ENCODE assay signal across 16 mouse cellular contexts in the genomic region with DNA sequence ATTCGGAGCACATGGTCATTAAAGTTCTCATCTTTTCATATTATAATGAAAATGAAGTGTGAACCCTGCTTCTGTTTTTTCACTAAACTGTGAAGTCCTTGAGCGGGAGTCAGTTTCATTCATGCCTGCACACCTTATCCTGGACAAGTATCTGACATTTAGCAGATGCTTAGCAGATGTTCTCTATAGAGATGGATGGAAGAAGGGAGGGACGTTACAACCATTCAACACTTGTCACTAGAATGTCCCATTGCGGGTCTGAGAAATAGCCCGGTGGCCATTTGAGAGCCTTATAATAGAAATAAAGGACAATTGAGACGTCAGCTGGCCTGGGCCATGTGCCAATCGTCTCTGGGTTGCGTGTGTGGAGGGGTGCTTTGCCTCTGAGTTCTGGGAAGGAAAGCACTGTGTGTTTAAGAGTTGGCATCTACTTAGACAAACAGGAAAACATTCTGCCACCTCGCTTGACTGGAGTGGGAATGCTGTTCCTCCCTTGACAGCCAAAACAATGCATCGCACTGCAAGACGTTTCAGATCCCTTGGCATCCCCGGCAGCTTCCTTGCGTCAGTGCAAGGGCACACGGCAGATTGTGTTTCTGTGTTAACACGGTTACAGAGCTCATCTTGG. TPM values are rescaled to one million over a fixed set of nuclear protein-coding genes. Genes with fewer than 3 reads are reported as not detected.
DNase-seq lines count a peak whose midpoint lies in the region; ATAC-seq lines count a peak whose summit lies in the region.
"Had no signal": no experiment of that assay in that cellular context is flagged by ENCODE, and none has a peak within 500 bp of the region (broad histone marks: within the 10 kb centered on the region; RNA-seq: fewer than 3 reads in every experiment).

No protein-coding gene starts in this region.

- H3K4me1 ChIP-seq in embryonic facial prominence, embryonic 14.5 days (ENCODE audit: control insufficient read depth, insufficient read depth, low read length), result 0 out of 2 replicates have a peak, but pooled peaks cover 4% of the 10 kb centered on the region
- peaks cover 2% of the 10 kb centered on the region; the same call in 1 of the 2 replicates for H3K4me1 ChIP-seq in embryonic facial prominence, embryonic 10.5 days
- no peaks in the 10 kb centered on the region for H3K4me1 ChIP-seq in kidney, embryonic 16.5 days (ENCODE audit: insufficient read depth, low read length)
- no peaks in the 10 kb centered on the region for H3K4me1 ChIP-seq in neural tube, embryonic 14.5 days (ENCODE audit: control insufficient read depth, insufficient read depth, low read length)
- H3K4me1 ChIP-seq in hindbrain, embryonic 16.5 days (ENCODE audit: control insufficient read depth, insufficient read depth, low read depth, low read length), result peaks cover 5% of the 10 kb centered on the region; the same call in 1 of the 2 replicates

- peak; percentile 15 for DNase-seq in embryonic facial prominence, embryonic 14.5 days (ENCODE audit: low spot score)
- DNase-seq in embryonic facial prominence, embryonic 10.5 days (ENCODE audit: low spot score), result no peak
- peak; percentile 10 for DNase-seq in kidney, postnatal 10 days
- DNase-seq in neural tube, embryonic 10.5 days (ENCODE audit: extremely low spot score, low spot score), result no peak
- DNase-seq: cerebellum, adult 2 months; gastrocnemius, postnatal 36 days; liver; lung, adult 18-20 months; lung, postnatal 36 days; right cerebral cortex, postnatal 25 days had no signal

- H3K36me3 ChIP-seq in embryonic facial prominence, embryonic 14.5 days (ENCODE audit: control insufficient read depth, insufficient read depth, low read length), result no peaks in the 10 kb centered on the region
- H3K36me3 ChIP-seq in embryonic facial prominence, embryonic 10.5 days (replicated peaks), result no peaks in the 10 kb centered on the region
- H3K36me3 ChIP-seq in kidney, embryonic 16.5 days (ENCODE audit: insufficient read depth, low read length), result no peaks in the 10 kb centered on the region
- no peaks in the 10 kb centered on the region for H3K36me3 ChIP-seq in neural tube, embryonic 14.5 days (ENCODE audit: control insufficient read depth, insufficient read depth, low read length)
- H3K36me3 ChIP-seq in hindbrain, embryonic 16.5 days (ENCODE audit: control insufficient read depth, insufficient read depth, low read length), result no peaks in the 10 kb centered on the region

- no peak overlapping the region for H3K4me3 ChIP-seq in embryonic facial prominence, embryonic 14.5 days (ENCODE audit: low read depth, low read length)
- no peak overlapping the region for H3K4me3 ChIP-seq in embryonic facial prominence, embryonic 10.5 days
- H3K4me3 ChIP-seq in kidney, embryonic 16.5 days (ENCODE audit: low read length), result no peak overlapping the region
- H3K4me3 ChIP-seq in neural tube, embryonic 14.5 days (ENCODE audit: low read depth, low read length), result no peak overlapping the region
- no peak overlapping the region for H3K4me3 ChIP-seq in hindbrain, embryonic 16.5 days (ENCODE audit: low read length)

- WGBS in embryonic facial prominence, embryonic 14.5 days, result 64% methylated on average over 15 of the region's 15 CpGs
- 85% methylated on average over 15 of the region's 15 CpGs for WGBS in embryonic facial prominence, embryonic 10.5 days
- 59% methylated on average over 15 of the region's 15 CpGs for WGBS in kidney, embryonic 16.5 days
- 56% methylated on average over 15 of the region's 15 CpGs for WGBS in neural tube, embryonic 14.5 days
- WGBS in hindbrain, embryonic 16.5 days, result 34% methylated on average over 15 of the region's 15 CpGs

- no peaks in the 10 kb centered on the region for H3K27me3 ChIP-seq in embryonic facial prominence, embryonic 14.5 days (replicated peaks; ENCODE audit: control insufficient read depth, insufficient read depth, low read length)
- H3K27me3 ChIP-seq in embryonic facial prominence, embryonic 10.5 days (replicated peaks; ENCODE audit: low read depth, poor library complexity, severe bottlenecking), result no peaks in the 10 kb centered on the region
- no peaks in the 10 kb centered on the region for H3K27me3 ChIP-seq in kidney, embryonic 16.5 days (ENCODE audit: insufficient read depth, low read length)
- H3K27me3 ChIP-seq in neural tube, embryonic 14.5 days (ENCODE audit: control insufficient read depth, insufficient read depth, low read length), result no peaks in the 10 kb centered on the region
- no peaks in the 10 kb centered on the region for H3K27me3 ChIP-seq in hindbrain, embryonic 16.5 days (replicated peaks; ENCODE audit: control insufficient read depth, insufficient read depth, low read length)

- no peak overlapping the region for H3K9ac ChIP-seq in embryonic facial prominence, embryonic 14.5 days (ENCODE audit: low read depth, low read length)
- no peak overlapping the region for H3K9ac ChIP-seq in kidney, embryonic 16.5 days (replicated peaks; ENCODE audit: low read length)
- no peak overlapping the region for H3K9ac ChIP-seq in neural tube, embryonic 14.5 days (replicated peaks; ENCODE audit: low read depth, low read length)
- no peak overlapping the region for H3K9ac ChIP-seq in hindbrain, embryonic 16.5 days (ENCODE audit: low read depth, low read length)

- no peak for ATAC-seq in embryonic facial prominence, embryonic 14.5 days (ENCODE audit: low read depth)
- ATAC-seq in kidney, embryonic 16.5 days (ENCODE audit: low FRiP score, low TSS enrichment), result no peak
- peak; percentile 58; the same call in 1 of the 2 replicates for ATAC-seq in neural tube, embryonic 14.5 days (ENCODE audit: low read depth)
- ATAC-seq in hindbrain, embryonic 16.5 days, result peak; percentile 80
- no peak for ATAC-seq in megakaryocyte, adult 5-6 weeks (ENCODE audit: poor library complexity, severe bottlenecking)

- H3K9me3 ChIP-seq in embryonic facial prominence, embryonic 14.5 days (ENCODE audit: control insufficient read depth, low read length), result no peaks in the 10 kb centered on the region
- no peaks in the 10 kb centered on the region for H3K9me3 ChIP-seq in embryonic facial prominence, embryonic 10.5 days
- H3K9me3 ChIP-seq in kidney, embryonic 16.5 days (ENCODE audit: low read length), result no peaks in the 10 kb centered on the region
- no peaks in the 10 kb centered on the region for H3K9me3 ChIP-seq in neural tube, embryonic 14.5 days (ENCODE audit: control insufficient read depth, low read length)
- H3K9me3 ChIP-seq in hindbrain, embryonic 16.5 days (ENCODE audit: control insufficient read depth, low read length), result no peaks in the 10 kb centered on the region

- H3K27ac ChIP-seq in embryonic facial prominence, embryonic 14.5 days (replicated peaks; ENCODE audit: low read depth, low read length), result no peak overlapping the region
- no peak overlapping the region for H3K27ac ChIP-seq in embryonic facial prominence, embryonic 10.5 days (replicated peaks)
- H3K27ac ChIP-seq in kidney, embryonic 16.5 days (ENCODE audit: low read length), result no peak overlapping the region
- H3K27ac ChIP-seq in neural tube, embryonic 14.5 days (ENCODE audit: low read depth, low read length), result no peak overlapping the region
- no peak overlapping the region for H3K27ac ChIP-seq in hindbrain, embryonic 16.5 days (ENCODE audit: low read depth, low read length)

- H3K4me2 ChIP-seq in embryonic facial prominence, embryonic 14.5 days (ENCODE audit: low read depth, low read length), result no peak overlapping the region
- no peak overlapping the region for H3K4me2 ChIP-seq in kidney, embryonic 16.5 days (replicated peaks; ENCODE audit: low read depth, low read length)
- H3K4me2 ChIP-seq in neural tube, embryonic 14.5 days (ENCODE audit: low read depth, low read length), result no peak overlapping the region
- no peak overlapping the region for H3K4me2 ChIP-seq in hindbrain, embryonic 16.5 days (ENCODE audit: low read length)
- H3K4me2 ChIP-seq: heart, embryonic 11.5 days had no signal

RNA-seq across cellular contexts. Expression of a gene that starts 56.7 kb away (rescaled TPM):
- 0.40 and 0.48 TPM in 2 replicates for polyA plus RNA-seq in embryonic facial prominence, embryonic 14.5 days (2014; fragmentation: Nextera tagmentation; extraction: Ambion mirVana)
- 0.39 and 0.49 TPM in 2 replicates for polyA plus RNA-seq in embryonic facial prominence, embryonic 10.5 days (2016; fragmentation: Nextera tagmentation; extraction: Ambion mirVana)
- 0.15 and 0.24 TPM in 2 replicates for polyA plus RNA-seq in kidney, embryonic 16.5 days (2015; fragmentation: Nextera tagmentation; extraction: Ambion mirVana)
- 6.8 and 7.2 TPM in 2 replicates for polyA plus RNA-seq in neural tube, embryonic 14.5 days (2014; fragmentation: Nextera tagmentation; extraction: Ambion mirVana)
- polyA plus RNA-seq in hindbrain, embryonic 16.5 days (2015; fragmentation: Nextera tagmentation; extraction: Ambion mirVana), result 3.9 and 5.8 TPM in 2 replicates
- total RNA-seq in megakaryocyte, adult 5-6 weeks (2015), result not detected in 2 replicates
- not detected in 2 replicates for total RNA-seq in megakaryocyte, adult 5-6 weeks (2017)
- total RNA-seq: gastrocnemius, postnatal 36 days; hematopoietic stem cell, adult 5-6 weeks had no signal

Comparison
In these comparisons a context has a peak if more than half of its experiments do, and no peak if none do; other contexts are left out.
1. DNase-seq: peak in embryonic facial prominence, embryonic 14.5 days (single experiment) and kidney, postnatal 10 days (single experiment); none in embryonic facial prominence, embryonic 10.5 days (single experiment) and neural tube, embryonic 10.5 days (single experiment).
2. ATAC-seq: peak in neural tube, embryonic 14.5 days (single experiment) and hindbrain, embryonic 16.5 days (single experiment); none in embryonic facial prominence, embryonic 14.5 days (single experiment), kidney, embryonic 16.5 days (single experiment) and megakaryocyte, adult 5-6 weeks (single experiment).